Mouse (Mus musculus): ENCODE results near the gene Olfr1495. TPM values are rescaled to one million over a fixed set of nuclear protein-coding genes. Genes with fewer than 3 reads are reported as not detected.
"Not testable (repeated sequence)": the region's sequence is repeated elsewhere in the genome, so short reads cannot be mapped to it uniquely, and the experiment has no call there.

The Olfr1495 gene
- polyA plus RNA-seq, 1 experiment from 2014 or later: not detected

DNA sequence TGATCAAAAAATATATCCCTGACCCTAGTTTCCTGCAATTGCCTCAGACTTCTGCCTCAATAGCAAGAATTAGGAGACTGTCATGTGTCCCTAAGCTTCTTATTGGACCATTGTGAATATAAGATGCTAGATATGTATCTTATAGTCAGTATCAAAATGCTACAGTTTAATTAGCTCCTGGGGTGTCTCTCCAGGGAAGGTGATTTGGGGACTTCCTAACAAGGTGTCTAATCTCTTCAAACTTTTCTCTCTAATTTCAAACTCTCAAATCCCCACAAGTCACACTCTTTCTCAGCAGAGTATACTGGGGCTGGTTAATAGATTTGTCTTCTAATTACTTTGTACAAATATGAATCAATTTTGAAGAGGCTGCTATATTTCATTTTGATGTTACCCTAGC, 33.7 kb downstream of the Olfr1495 start, which contains the start of gene Olfr1497:
Olfr1497 (minus strand) TSS at position 101 of the 400 bp plus-strand sequence.
- Histone ChIP-seq H3K4me3 (ENCODE audit: low read depth, low read length) (no peak within 1 kb of the TSS), H3K36me3 (replicated peaks; ENCODE audit: insufficient read depth, low read length) (no peaks in the 10 kb centered on the region), H3K4me2 (ENCODE audit: low read depth, low read length) (no peak within 1 kb of the TSS), H3K27ac (ENCODE audit: low read depth) (no peak within 1 kb of the TSS), H3K9me3 (ENCODE audit: low read length) (no peaks in the 10 kb centered on the region), H3K27me3 (ENCODE audit: insufficient read depth, low read length) (no peaks in the 10 kb centered on the region), H3K9ac (replicated peaks) (no peak within 1 kb of the TSS), H3K4me1 (ENCODE audit: insufficient read depth) (no peaks in the 10 kb centered on the region)
- ATAC-seq (no peak), DNase-seq (no peak)
- no peak for TF ChIP-seq EP300 (IDR thresholded peaks at IDR 0.05; ENCODE audit: low read depth)
- TF ChIP-seq CTCF (IDR thresholded peaks at IDR 0.05; ENCODE audit: low read depth): no peak

DNA sequence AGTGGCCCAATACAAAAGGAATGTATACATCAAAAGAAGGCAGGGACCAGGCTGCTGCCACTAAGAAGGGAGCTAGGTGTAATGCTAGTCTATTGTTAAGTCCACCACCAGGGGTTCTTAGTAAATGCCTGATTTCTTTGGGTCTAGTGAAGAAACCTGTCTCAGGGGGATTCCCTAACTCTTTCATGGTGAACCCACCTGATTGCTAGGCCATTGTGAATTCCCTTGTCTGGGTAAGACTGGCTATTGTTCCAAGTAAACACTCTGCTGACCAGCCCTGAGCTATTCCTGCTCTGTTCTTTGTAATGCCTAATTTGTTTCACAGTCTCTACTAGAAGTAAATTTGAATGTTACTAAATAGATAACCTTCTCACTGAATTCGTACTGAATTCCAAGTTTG, 41.1 kb downstream of the Olfr1495 start:
- not testable (repeated sequence) for ATAC-seq; H3K4me2 ChIP-seq (ENCODE audit: low read depth, low read length); H3K4me3 ChIP-seq (ENCODE audit: low read depth, low read length); H3K4me1 ChIP-seq (ENCODE audit: insufficient read depth); DNase-seq; H3K27me3 ChIP-seq (ENCODE audit: insufficient read depth, low read length); H3K36me3 ChIP-seq (replicated peaks; ENCODE audit: insufficient read depth, low read length); H3K27ac ChIP-seq (ENCODE audit: low read depth); H3K9me3 ChIP-seq (ENCODE audit: low read length); H3K9ac ChIP-seq (replicated peaks)
- 48% methylated on average over 1 of the region's 1 CpGs for WGBS (ENCODE audit: insufficient replicate concordance)

DNA sequence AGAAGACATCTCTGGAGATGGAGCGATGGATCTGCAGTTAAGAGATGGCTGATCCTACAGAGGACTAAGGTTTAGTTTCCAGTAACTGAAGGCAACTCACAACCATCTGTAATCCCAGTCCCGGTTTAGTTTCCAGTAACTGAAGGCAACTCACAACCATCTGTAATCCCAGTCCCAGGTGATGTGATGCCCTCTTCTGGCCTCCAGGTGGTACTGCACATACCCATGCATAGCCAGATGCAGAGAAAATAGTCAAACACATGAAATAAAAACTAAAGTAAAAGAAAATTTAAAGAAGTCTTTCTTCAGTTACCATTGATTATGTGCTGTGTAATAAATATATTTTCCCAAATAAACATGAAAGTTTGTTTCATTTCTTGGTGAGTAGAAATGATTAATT, 48.4 kb downstream of the Olfr1495 start:
- no peaks in the 10 kb centered on the region for H3K36me3 ChIP-seq (replicated peaks; ENCODE audit: insufficient read depth, low read length)
- no peak for ATAC-seq
- DNase-seq: no peak
- no peaks in the 10 kb centered on the region for H3K27me3 ChIP-seq (ENCODE audit: insufficient read depth, low read length)
- no peaks in the 10 kb centered on the region for H3K4me1 ChIP-seq (ENCODE audit: insufficient read depth)
- H3K9ac ChIP-seq (replicated peaks): no peak overlapping the region
- TF ChIP-seq CTCF (IDR thresholded peaks at IDR 0.05; ENCODE audit: low read depth) (peak; percentile 42), EP300 (IDR thresholded peaks at IDR 0.05; ENCODE audit: low read depth) (no peak)
- WGBS (ENCODE audit: insufficient replicate concordance): 56% methylated on average over 2 of the region's 2 CpGs
- H3K4me3 ChIP-seq (ENCODE audit: low read depth, low read length): no peak overlapping the region
- H3K27ac ChIP-seq (ENCODE audit: low read depth): no peak overlapping the region
- no peaks in the 10 kb centered on the region for H3K9me3 ChIP-seq (ENCODE audit: low read length)
- no peak overlapping the region for H3K4me2 ChIP-seq (ENCODE audit: low read depth, low read length)

DNA sequence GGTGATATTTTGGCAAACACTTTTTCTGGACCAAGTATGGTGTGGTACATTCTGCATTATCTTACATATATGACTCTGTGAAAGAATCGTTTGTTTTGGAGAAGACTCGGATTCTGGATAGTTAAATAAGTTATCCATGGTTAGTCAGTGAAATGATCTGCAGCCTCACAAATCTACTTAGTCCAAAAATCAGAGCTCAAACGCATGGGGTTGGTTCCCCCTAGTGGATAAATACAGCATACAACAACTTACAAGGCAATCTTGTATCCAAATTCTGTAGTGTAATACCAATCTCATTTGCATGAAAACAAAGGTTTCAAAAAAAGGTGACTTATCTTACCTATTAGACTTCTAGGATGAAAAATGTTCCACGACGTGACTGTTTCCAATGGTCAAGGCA, 54.4 kb downstream of the Olfr1495 start:
- ATAC-seq: no peak
- no peaks in the 10 kb centered on the region for H3K36me3 ChIP-seq (replicated peaks; ENCODE audit: insufficient read depth, low read length)
- WGBS (ENCODE audit: insufficient replicate concordance): 30% methylated on average over 5 of the region's 5 CpGs
- H3K4me3 ChIP-seq (ENCODE audit: low read depth, low read length): no peak overlapping the region
- no peaks in the 10 kb centered on the region for H3K27me3 ChIP-seq (ENCODE audit: insufficient read depth, low read length)
- H3K9ac ChIP-seq (replicated peaks): no peak overlapping the region
- H3K27ac ChIP-seq (ENCODE audit: low read depth): no peak overlapping the region
- no peaks in the 10 kb centered on the region for H3K9me3 ChIP-seq (ENCODE audit: low read length)
- TF ChIP-seq EP300 (IDR thresholded peaks at IDR 0.05; ENCODE audit: low read depth): no peak
- peak; percentile 32 for TF ChIP-seq CTCF (IDR thresholded peaks at IDR 0.05; ENCODE audit: low read depth)
- no peak overlapping the region for H3K4me2 ChIP-seq (ENCODE audit: low read depth, low read length)
- no peak for DNase-seq
- H3K4me1 ChIP-seq (ENCODE audit: insufficient read depth): no peaks in the 10 kb centered on the region

DNA sequence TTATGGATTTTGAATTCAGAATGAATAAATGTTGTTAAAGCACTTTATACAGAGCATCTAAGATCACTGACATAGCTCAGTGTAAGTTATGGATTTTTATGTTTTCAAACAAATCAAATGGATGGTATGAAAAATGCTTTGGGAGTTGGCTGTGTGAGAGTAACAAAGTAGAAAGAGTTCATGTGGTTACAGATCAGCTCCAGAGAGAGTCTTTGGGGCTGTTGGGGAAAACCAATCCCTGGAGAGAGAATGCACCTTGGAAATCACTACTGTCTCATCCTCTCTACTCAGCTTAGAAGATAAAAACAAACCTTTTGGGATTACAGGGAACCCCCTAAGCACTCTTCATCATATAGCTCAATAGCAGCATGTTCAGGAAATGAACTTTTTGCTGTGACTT, 54.9 kb downstream of the Olfr1495 start, which contains the start of gene Olfr1499:
Olfr1499 (minus strand) TSS at position 101 of the 400 bp plus-strand sequence.
- ATAC-seq: no peak
- H3K4me1 ChIP-seq (ENCODE audit: insufficient read depth): no peaks in the 10 kb centered on the region
- TF ChIP-seq CTCF (IDR thresholded peaks at IDR 0.05; ENCODE audit: low read depth): no peak
- TF ChIP-seq EP300 (IDR thresholded peaks at IDR 0.05; ENCODE audit: low read depth): no peak

More for the DNA sequence above, 54.9 kb downstream of the Olfr1495 start, which contains the start of gene Olfr1499:
- Histone ChIP-seq H3K9ac (replicated peaks) (no peak within 1 kb of the TSS), H3K9me3 (ENCODE audit: low read length) (no peaks in the 10 kb centered on the region), H3K27ac (ENCODE audit: low read depth) (no peak within 1 kb of the TSS), H3K36me3 (replicated peaks; ENCODE audit: insufficient read depth, low read length) (no peaks in the 10 kb centered on the region), H3K27me3 (ENCODE audit: insufficient read depth, low read length) (no peaks in the 10 kb centered on the region), H3K4me3 (ENCODE audit: low read depth, low read length) (no peak within 1 kb of the TSS), H3K4me2 (ENCODE audit: low read depth, low read length) (no peak within 1 kb of the TSS)
- no peak for DNase-seq

Other genes with a start within 250 kb of the Olfr1495 start
- gene Olfr1480, start 236.7 kb upstream of the Olfr1495 start, polyA plus RNA-seq (2015; fragmentation: Nextera tagmentation; extraction: Ambion mirVana): not detected in 2 replicates
- gene Olfr1484, start 181.1 kb upstream of the Olfr1495 start, polyA plus RNA-seq (2015; fragmentation: Nextera tagmentation; extraction: Ambion mirVana): not detected in 2 replicates
- not detected in 2 replicates for gene Olfr1487, start 147.2 kb upstream of the Olfr1495 start, polyA plus RNA-seq (2015; fragmentation: Nextera tagmentation; extraction: Ambion mirVana)
- gene Olfr1489, start 133.0 kb upstream of the Olfr1495 start, polyA plus RNA-seq (2015; fragmentation: Nextera tagmentation; extraction: Ambion mirVana): not detected in 2 replicates
- gene Olfr1490, start 113.5 kb upstream of the Olfr1495 start, polyA plus RNA-seq (2015; fragmentation: Nextera tagmentation; extraction: Ambion mirVana): not detected in 2 replicates
- gene Olfr1491, start 67.3 kb upstream of the Olfr1495 start, polyA plus RNA-seq (2015; fragmentation: Nextera tagmentation; extraction: Ambion mirVana): not detected in 2 replicates
- not detected in 2 replicates for gene Olfr1493-ps1, start 41.3 kb upstream of the Olfr1495 start, polyA plus RNA-seq (2015; fragmentation: Nextera tagmentation; extraction: Ambion mirVana)
- not detected in 2 replicates for gene Olfr1494, start 24.9 kb upstream of the Olfr1495 start, polyA plus RNA-seq (2015; fragmentation: Nextera tagmentation; extraction: Ambion mirVana)
- not detected in 2 replicates for gene Olfr1496, start 13.3 kb downstream of the Olfr1495 start, polyA plus RNA-seq (2015; fragmentation: Nextera tagmentation; extraction: Ambion mirVana)
- gene Olfr1497, start 33.6 kb downstream of the Olfr1495 start, polyA plus RNA-seq (2015; fragmentation: Nextera tagmentation; extraction: Ambion mirVana): not detected in 2 replicates
- not detected in 2 replicates for gene Olfr1499, start 54.8 kb downstream of the Olfr1495 start, polyA plus RNA-seq (2015; fragmentation: Nextera tagmentation; extraction: Ambion mirVana)
- not detected in 2 replicates for gene Olfr1500, start 65.9 kb downstream of the Olfr1495 start, polyA plus RNA-seq (2015; fragmentation: Nextera tagmentation; extraction: Ambion mirVana)
- not detected in 2 replicates for gene Olfr1501, start 86.1 kb downstream of the Olfr1495 start, polyA plus RNA-seq (2015; fragmentation: Nextera tagmentation; extraction: Ambion mirVana)
- gene Olfr1502, start 97.2 kb downstream of the Olfr1495 start, polyA plus RNA-seq (2015; fragmentation: Nextera tagmentation; extraction: Ambion mirVana): not detected in 2 replicates
- gene Olfr1504, start 133.3 kb downstream of the Olfr1495 start, polyA plus RNA-seq (2015; fragmentation: Nextera tagmentation; extraction: Ambion mirVana): not detected in 2 replicates
- gene Olfr1505, start 148.9 kb downstream of the Olfr1495 start, polyA plus RNA-seq (2015; fragmentation: Nextera tagmentation; extraction: Ambion mirVana): not detected in 2 replicates